Mouse (Mus musculus): ENCODE measurements around the gene Vsir. TPM values are rescaled to one million over a fixed set of nuclear protein-coding genes. Genes with fewer than 3 reads are reported as not detected.

Vsir gene
- polyA plus RNA-seq, 1 experiment from 2014 or later, result 4.9 TPM

- Histone ChIP-seq H3K4me3 (ENCODE audit: low read depth, low read length) (no peak overlapping the region), H3K36me3 (ENCODE audit: control insufficient read depth, insufficient read depth, low read length) (no peaks in the 10 kb centered on the region), H3K4me2 (replicated peaks; ENCODE audit: low read depth, low read length) (no peak overlapping the region), H3K27me3 (ENCODE audit: control insufficient read depth, insufficient read depth, low read length) (no peaks in the 10 kb centered on the region), H3K9ac (replicated peaks; ENCODE audit: low read depth, low read length) (no peak overlapping the region), H3K27ac (ENCODE audit: low read length) (no peak overlapping the region), H3K9me3 (ENCODE audit: control insufficient read depth, low read depth, low read length) (no peaks in the 10 kb centered on the region), H3K4me1 (ENCODE audit: control insufficient read depth, insufficient read depth, low read length) (0 out of 2 replicates have a peak, but pooled peaks cover 3% of the 10 kb centered on the region)
- ATAC-seq (ENCODE audit: insufficient number of reproducible peaks, insufficient read depth, low FRiP score, low read depth), result no peak
- 68% methylated on average over 2 of the region's 2 CpGs for WGBS
Measured at GRCm38 (mm10) chr10:60388332-60388731, 41.7 kb downstream of the Vsir start.

GRCm38 (mm10) chr10:60389447-60389865, 42.8 kb downstream of the Vsir start:
- H3K4me1 ChIP-seq (ENCODE audit: control insufficient read depth, insufficient read depth, low read length), result 0 out of 2 replicates have a peak, but pooled peaks cover 3% of the 10 kb centered on the region
- H3K27me3 ChIP-seq (ENCODE audit: control insufficient read depth, insufficient read depth, low read length), result no peaks in the 10 kb centered on the region
- H3K27ac ChIP-seq (ENCODE audit: low read length), result no peak overlapping the region
- H3K9me3 ChIP-seq (ENCODE audit: control insufficient read depth, low read depth, low read length), result no peaks in the 10 kb centered on the region
- no peak overlapping the region for H3K9ac ChIP-seq (replicated peaks; ENCODE audit: low read depth, low read length)
- no peaks in the 10 kb centered on the region for H3K36me3 ChIP-seq (ENCODE audit: control insufficient read depth, insufficient read depth, low read length)
- ATAC-seq (ENCODE audit: insufficient number of reproducible peaks, insufficient read depth, low FRiP score, low read depth), result no peak
- no peak overlapping the region for H3K4me2 ChIP-seq (replicated peaks; ENCODE audit: low read depth, low read length)
- 15% methylated on average over 9 of the region's 9 CpGs for WGBS
- no peak overlapping the region for H3K4me3 ChIP-seq (ENCODE audit: low read depth, low read length)

GRCm38 (mm10) chr10:60390177-60390903, 43.7 kb downstream of the Vsir start:
- 0 out of 2 replicates have a peak, but pooled peaks cover 3% of the 10 kb centered on the region for H3K4me1 ChIP-seq (ENCODE audit: control insufficient read depth, insufficient read depth, low read length)
- 56% methylated on average over 6 of the region's 6 CpGs for WGBS
- ATAC-seq (ENCODE audit: insufficient number of reproducible peaks, insufficient read depth, low FRiP score, low read depth), result no peak

GRCm38 (mm10) chr10:60390904-60391420, 44.3 kb downstream of the Vsir start:
- Histone ChIP-seq H3K9me3 (ENCODE audit: control insufficient read depth, low read depth, low read length) (no peaks in the 10 kb centered on the region), H3K4me3 (ENCODE audit: low read depth, low read length) (no peak overlapping the region)
- WGBS, result 75% methylated on average over 5 of the region's 5 CpGs

More at GRCm38 (mm10) chr10:60390177-60390903, 43.7 kb downstream of the Vsir start:
- H3K9me3 ChIP-seq (ENCODE audit: control insufficient read depth, low read depth, low read length), result no peaks in the 10 kb centered on the region
- H3K27ac ChIP-seq (ENCODE audit: low read length), result no peak overlapping the region
- H3K4me2 ChIP-seq (replicated peaks; ENCODE audit: low read depth, low read length), result no peak overlapping the region
- no peak overlapping the region for H3K9ac ChIP-seq (replicated peaks; ENCODE audit: low read depth, low read length)
- H3K4me3 ChIP-seq (ENCODE audit: low read depth, low read length), result no peak overlapping the region
- no peaks in the 10 kb centered on the region for H3K36me3 ChIP-seq (ENCODE audit: control insufficient read depth, insufficient read depth, low read length)
- H3K27me3 ChIP-seq (ENCODE audit: control insufficient read depth, insufficient read depth, low read length), result no peaks in the 10 kb centered on the region

GRCm38 (mm10) chr10:60391661-60392060, 45.0 kb downstream of the Vsir start:
- Histone ChIP-seq H3K4me2 (replicated peaks; ENCODE audit: low read depth, low read length) (no peak overlapping the region), H3K9me3 (ENCODE audit: control insufficient read depth, low read depth, low read length) (no peaks in the 10 kb centered on the region), H3K9ac (replicated peaks; ENCODE audit: low read depth, low read length) (no peak overlapping the region), H3K27ac (ENCODE audit: low read length) (no peak overlapping the region), H3K4me1 (ENCODE audit: control insufficient read depth, insufficient read depth, low read length) (0 out of 2 replicates have a peak, but pooled peaks cover 3% of the 10 kb centered on the region), H3K36me3 (ENCODE audit: control insufficient read depth, insufficient read depth, low read length) (no peaks in the 10 kb centered on the region), H3K27me3 (ENCODE audit: control insufficient read depth, insufficient read depth, low read length) (no peaks in the 10 kb centered on the region), H3K4me3 (ENCODE audit: low read depth, low read length) (no peak overlapping the region)
- no peak for ATAC-seq (ENCODE audit: insufficient number of reproducible peaks, insufficient read depth, low FRiP score, low read depth)
- 93% methylated on average over 9 of the region's 9 CpGs for WGBS

More at GRCm38 (mm10) chr10:60390904-60391420, 44.3 kb downstream of the Vsir start:
- 0 out of 2 replicates have a peak, but pooled peaks cover 3% of the 10 kb centered on the region for H3K4me1 ChIP-seq (ENCODE audit: control insufficient read depth, insufficient read depth, low read length)
- no peak overlapping the region for H3K4me2 ChIP-seq (replicated peaks; ENCODE audit: low read depth, low read length)
- ATAC-seq (ENCODE audit: insufficient number of reproducible peaks, insufficient read depth, low FRiP score, low read depth), result no peak
- H3K27ac ChIP-seq (ENCODE audit: low read length), result no peak overlapping the region
- H3K36me3 ChIP-seq (ENCODE audit: control insufficient read depth, insufficient read depth, low read length), result no peaks in the 10 kb centered on the region
- no peaks in the 10 kb centered on the region for H3K27me3 ChIP-seq (ENCODE audit: control insufficient read depth, insufficient read depth, low read length)
- H3K9ac ChIP-seq (replicated peaks; ENCODE audit: low read depth, low read length), result no peak overlapping the region

GRCm38 (mm10) chr10:60394936-60395335, 48.3 kb downstream of the Vsir start:
- 70% methylated on average over 7 of the region's 7 CpGs for WGBS
- H3K27ac ChIP-seq (ENCODE audit: low read length), result no peak overlapping the region
- H3K4me2 ChIP-seq (replicated peaks; ENCODE audit: low read depth, low read length), result no peak overlapping the region
- no peaks in the 10 kb centered on the region for H3K9me3 ChIP-seq (ENCODE audit: control insufficient read depth, low read depth, low read length)
- no peak for ATAC-seq (ENCODE audit: insufficient number of reproducible peaks, insufficient read depth, low FRiP score, low read depth)
- no peaks in the 10 kb centered on the region for H3K27me3 ChIP-seq (ENCODE audit: control insufficient read depth, insufficient read depth, low read length)
- no peaks in the 10 kb centered on the region for H3K4me1 ChIP-seq (ENCODE audit: control insufficient read depth, insufficient read depth, low read length)
- H3K36me3 ChIP-seq (ENCODE audit: control insufficient read depth, insufficient read depth, low read length), result no peaks in the 10 kb centered on the region
- no peak overlapping the region for H3K9ac ChIP-seq (replicated peaks; ENCODE audit: low read depth, low read length)
- H3K4me3 ChIP-seq (ENCODE audit: low read depth, low read length), result no peak overlapping the region

GRCm38 (mm10) chr10:60395605-60396004, 49.0 kb downstream of the Vsir start:
- H3K4me3 ChIP-seq (ENCODE audit: low read depth, low read length), result no peak overlapping the region
- WGBS, result 71% methylated on average over 5 of the region's 5 CpGs
- H3K4me1 ChIP-seq (ENCODE audit: control insufficient read depth, insufficient read depth, low read length), result no peaks in the 10 kb centered on the region
- no peaks in the 10 kb centered on the region for H3K27me3 ChIP-seq (ENCODE audit: control insufficient read depth, insufficient read depth, low read length)
- H3K27ac ChIP-seq (ENCODE audit: low read length), result no peak overlapping the region
- H3K36me3 ChIP-seq (ENCODE audit: control insufficient read depth, insufficient read depth, low read length), result no peaks in the 10 kb centered on the region
- no peak for ATAC-seq (ENCODE audit: insufficient number of reproducible peaks, insufficient read depth, low FRiP score, low read depth)
- no peak overlapping the region for H3K9ac ChIP-seq (replicated peaks; ENCODE audit: low read depth, low read length)
- H3K4me2 ChIP-seq (replicated peaks; ENCODE audit: low read depth, low read length), result no peak overlapping the region
- no peaks in the 10 kb centered on the region for H3K9me3 ChIP-seq (ENCODE audit: control insufficient read depth, low read depth, low read length)

GRCm38 (mm10) chr10:60398051-60398814, 51.6 kb downstream of the Vsir start:
- Histone ChIP-seq H3K4me2 (replicated peaks; ENCODE audit: low read depth, low read length) (no peak overlapping the region), H3K4me1 (ENCODE audit: control insufficient read depth, insufficient read depth, low read length) (no peaks in the 10 kb centered on the region), H3K36me3 (ENCODE audit: control insufficient read depth, insufficient read depth, low read length) (no peaks in the 10 kb centered on the region), H3K27ac (ENCODE audit: low read length) (no peak overlapping the region), H3K4me3 (ENCODE audit: low read depth, low read length) (no peak overlapping the region), H3K9me3 (ENCODE audit: control insufficient read depth, low read depth, low read length) (no peaks in the 10 kb centered on the region), H3K9ac (replicated peaks; ENCODE audit: low read depth, low read length) (no peak overlapping the region), H3K27me3 (ENCODE audit: control insufficient read depth, insufficient read depth, low read length) (no peaks in the 10 kb centered on the region)
- no peak for ATAC-seq (ENCODE audit: insufficient number of reproducible peaks, insufficient read depth, low FRiP score, low read depth)
- WGBS, result 87% methylated on average over 10 of the region's 10 CpGs
